Mouse (Mus musculus) hindbrain, embryonic 12.5 days (tissue): Measurements from ENCODE around the gene Ltn1. TPM values are rescaled to one million over a fixed set of nuclear protein-coding genes. Genes with fewer than 3 reads are reported as not detected.
A peak's percentile ranks its signal among the peaks of the same experiment; 100 is the strongest.

ENCODE experiments used
- ATAC-seq: fragments of 200-750 bp; cut with Nextera tagmentation; 2 replicates; pipeline ENCODE4 v1.8.0; 2017; ENCODE audit warnings: moderate TSS enrichment; ENCODE audit not compliant: low FRiP score
- H3K27ac ChIP-seq: fragments of 300-500 bp; sonication (generic); 2 replicates; pipeline ENCODE4 v1.5.1; 2016; ENCODE audit warnings: mild to moderate bottlenecking
- H3K27me3 ChIP-seq: fragments of 300-500 bp; sonication (generic); 2 replicates; pipeline ENCODE4 v1.6.1; 2016; ENCODE audit warnings: mild to moderate bottlenecking
- H3K36me3 ChIP-seq: fragments of 300-500 bp; sonication (generic); 2 replicates; pipeline ENCODE4 v1.6.1; 2016; ENCODE audit warnings: mild to moderate bottlenecking
- H3K4me1 ChIP-seq: fragments of 300-500 bp; sonication (generic); 2 replicates; pipeline ENCODE4 v1.6.1; 2016
- H3K4me2 ChIP-seq: fragments of 300-500 bp; sonication (generic); replicated peaks from 2 replicates; pipeline ENCODE4 v1.6.1; 2016; ENCODE audit warnings: mild to moderate bottlenecking
- H3K4me3 ChIP-seq: fragments of 300-500 bp; sonication (generic); 2 replicates; pipeline ENCODE4 v1.5.1; 2016; ENCODE audit warnings: mild to moderate bottlenecking
- H3K9ac ChIP-seq: fragments of 300-500 bp; sonication (generic); 2 replicates; pipeline ENCODE4 v1.6.1; 2016; ENCODE audit warnings: mild to moderate bottlenecking, moderate library complexity
- H3K9me3 ChIP-seq: fragments of 300-500 bp; sonication (generic); replicated peaks from 2 replicates; pipeline ENCODE4 v1.6.1; 2016; ENCODE audit warnings: mild to moderate bottlenecking
- WGBS: fragments of 180-500 bp; shearing (Covaris S2); methylation state at CpG from one replicate; pipeline ENCODE4 v1.1.7; 2016; 5-methylcytosine and 5-hydroxymethylcytosine counted together
- polyA plus RNA-seq: library from polyadenylated mRNA; unstranded; fragments of >200 nt; fragmentation: Nextera tagmentation; extraction: Ambion mirVana; gene quantifications from 2 replicates; pipeline ENCODE4 v1.2.1, GENCODE M21; 2016

The Ltn1 gene
- polyA plus RNA-seq, 1 experiment from 2014 or later = 36.0 TPM

GRCm38 (mm10) chr16:87382996-87383395 lies 49.4 kb downstream of the Ltn1 start:
- WGBS = 91% methylated on average over 2 of the region's 2 CpGs
- no peak overlapping the region for H3K9ac ChIP-seq
- H3K4me2 ChIP-seq = no peak overlapping the region
- no peaks in the 10 kb centered on the region for H3K4me1 ChIP-seq
- no peaks in the 10 kb centered on the region for H3K27me3 ChIP-seq
- no peak for ATAC-seq
- no peak overlapping the region for H3K27ac ChIP-seq
- peaks cover 67% of the 10 kb centered on the region for H3K36me3 ChIP-seq
- no peak overlapping the region for H3K4me3 ChIP-seq
- no peaks in the 10 kb centered on the region for H3K9me3 ChIP-seq

- no peak overlapping the region for H3K4me3 ChIP-seq
- H3K36me3 ChIP-seq = peaks cover 37% of the 10 kb centered on the region
- no peaks in the 10 kb centered on the region for H3K4me1 ChIP-seq
- no peaks in the 10 kb centered on the region for H3K27me3 ChIP-seq
- no peaks in the 10 kb centered on the region for H3K9me3 ChIP-seq
- H3K9ac ChIP-seq = no peak overlapping the region
- WGBS = 98% methylated on average over 6 of the region's 6 CpGs
- H3K4me2 ChIP-seq = no peak overlapping the region
- no peak for ATAC-seq
- H3K27ac ChIP-seq = no peak overlapping the region
These were observed 66.0 kb downstream of the Ltn1 start for GRCm38 (mm10) chr16:87366445-87366844.

GRCm38 (mm10) chr16:87366035-87366434 lies 66.4 kb downstream of the Ltn1 start:
- no peak for ATAC-seq
- Histone ChIP-seq H3K9me3 (no peaks in the 10 kb centered on the region), H3K27me3 (no peaks in the 10 kb centered on the region), H3K4me2 (no peak overlapping the region), H3K4me3 (no peak overlapping the region), H3K4me1 (no peaks in the 10 kb centered on the region), H3K27ac (no peak overlapping the region), H3K36me3 (peaks cover 37% of the 10 kb centered on the region), H3K9ac (no peak overlapping the region)
- WGBS = 78% methylated on average over 10 of the region's 10 CpGs

GRCm38 (mm10) chr16:87364231-87364630 lies 68.2 kb downstream of the Ltn1 start:
- ATAC-seq = no peak
- Histone ChIP-seq H3K36me3 (peaks cover 44% of the 10 kb centered on the region), H3K4me1 (no peaks in the 10 kb centered on the region), H3K4me2 (no peak overlapping the region), H3K27ac (no peak overlapping the region), H3K9ac (no peak overlapping the region), H3K9me3 (no peaks in the 10 kb centered on the region), H3K27me3 (no peaks in the 10 kb centered on the region), H3K4me3 (no peak overlapping the region)
- WGBS = 91% methylated on average over 4 of the region's 4 CpGs

GRCm38 (mm10) chr16:87360096-87360495 lies 72.3 kb downstream of the Ltn1 start:
- WGBS = 88% methylated on average over 6 of the region's 6 CpGs
- Histone ChIP-seq H3K36me3 (peaks cover 51% of the 10 kb centered on the region), H3K4me3 (no peak overlapping the region), H3K4me1 (no peaks in the 10 kb centered on the region), H3K9me3 (no peaks in the 10 kb centered on the region), H3K27me3 (no peaks in the 10 kb centered on the region), H3K4me2 (no peak overlapping the region), H3K27ac (no peak overlapping the region), H3K9ac (no peak overlapping the region)
- ATAC-seq = no peak

- no peaks in the 10 kb centered on the region for H3K4me1 ChIP-seq
- peak overlapping the region; percentile 81 for H3K4me3 ChIP-seq
- no peak overlapping the region for H3K27ac ChIP-seq
- peaks cover 19% of the 10 kb centered on the region; the same call in 1 of the 2 replicates for H3K36me3 ChIP-seq
- peak; percentile 20; the same call in 1 of the 2 replicates for ATAC-seq
- WGBS = 84% methylated on average over 7 of the region's 7 CpGs
- H3K9ac ChIP-seq = no peak overlapping the region
- H3K9me3 ChIP-seq = 0 out of 2 replicates have a peak, but pooled peaks cover 4% of the 10 kb centered on the region
- no peaks in the 10 kb centered on the region for H3K27me3 ChIP-seq
- H3K4me2 ChIP-seq = peak overlapping the region; percentile 50
These were observed 77.7 kb downstream of the Ltn1 start for GRCm38 (mm10) chr16:87354748-87355147.

GRCm38 (mm10) chr16:87354075-87354583 lies 78.3 kb downstream of the Ltn1 start, which contains the start of gene N6amt1:
Gene N6amt1, plus strand, starts transcription at chr16:87354185.
- WGBS = under 1% methylated on average over 48 of the region's 48 CpGs
- no peaks in the 10 kb centered on the region for H3K27me3 ChIP-seq
- H3K27ac ChIP-seq = peak within 1 kb of the TSS; percentile 90
- H3K9ac ChIP-seq = peak within 1 kb of the TSS; percentile 68
- peak within 1 kb of the TSS; percentile 50 for H3K4me2 ChIP-seq
- peaks cover 16% of the 10 kb centered on the region; the same call in 1 of the 2 replicates for H3K36me3 ChIP-seq
- H3K9me3 ChIP-seq = 0 out of 2 replicates have a peak, but pooled peaks cover 4% of the 10 kb centered on the region
- peak; percentile 99 for ATAC-seq
- H3K4me1 ChIP-seq = no peaks in the 10 kb centered on the region
- H3K4me3 ChIP-seq = peak within 1 kb of the TSS; percentile 81

- 95% methylated on average over 1 of the region's 1 CpGs for WGBS
- Histone ChIP-seq H3K4me1 (no peaks in the 10 kb centered on the region), H3K27me3 (no peaks in the 10 kb centered on the region), H3K4me2 (peak overlapping the region; percentile 50), H3K36me3 (peaks cover 11% of the 10 kb centered on the region; the same call in 1 of the 2 replicates), H3K4me3 (peak overlapping the region; percentile 81; the same call in 1 of the 2 replicates), H3K27ac (no peak overlapping the region), H3K9ac (no peak overlapping the region), H3K9me3 (0 out of 2 replicates have a peak, but pooled peaks cover 4% of the 10 kb centered on the region)
- ATAC-seq = peak; percentile 24; the same call in 1 of the 2 replicates
These were observed 78.8 kb downstream of the Ltn1 start for GRCm38 (mm10) chr16:87353605-87354004.

GRCm38 (mm10) chr16:87351386-87352105 lies 80.9 kb downstream of the Ltn1 start:
- Histone ChIP-seq H3K4me2 (no peak overlapping the region), H3K4me1 (no peaks in the 10 kb centered on the region), H3K27me3 (no peaks in the 10 kb centered on the region), H3K9ac (no peak overlapping the region), H3K4me3 (no peak overlapping the region), H3K9me3 (0 out of 2 replicates have a peak, but pooled peaks cover 4% of the 10 kb centered on the region), H3K27ac (no peak overlapping the region), H3K36me3 (no peaks in the 10 kb centered on the region)
- ATAC-seq = no peak
- 73% methylated on average over 5 of the region's 5 CpGs for WGBS

GRCm38 (mm10) chr16:87348133-87348532 lies 84.3 kb downstream of the Ltn1 start:
- H3K27ac ChIP-seq = no peak overlapping the region
- 95% methylated on average over 2 of the region's 2 CpGs for WGBS
- no peaks in the 10 kb centered on the region for H3K4me1 ChIP-seq
- no peak overlapping the region for H3K4me3 ChIP-seq
- no peak overlapping the region for H3K9ac ChIP-seq
- H3K9me3 ChIP-seq = 0 out of 2 replicates have a peak, but pooled peaks cover 4% of the 10 kb centered on the region
- no peak for ATAC-seq
- H3K27me3 ChIP-seq = no peaks in the 10 kb centered on the region
- no peak overlapping the region for H3K4me2 ChIP-seq
- no peaks in the 10 kb centered on the region for H3K36me3 ChIP-seq

GRCm38 (mm10) chr16:87341043-87341572 lies 91.3 kb downstream of the Ltn1 start:
- H3K27me3 ChIP-seq = no peaks in the 10 kb centered on the region
- no peak overlapping the region for H3K9ac ChIP-seq
- no peaks in the 10 kb centered on the region for H3K9me3 ChIP-seq
- no peak overlapping the region for H3K4me2 ChIP-seq
- no peaks in the 10 kb centered on the region for H3K4me1 ChIP-seq
- H3K4me3 ChIP-seq = no peak overlapping the region
- H3K36me3 ChIP-seq = no peaks in the 10 kb centered on the region
- H3K27ac ChIP-seq = no peak overlapping the region
- 83% methylated on average over 6 of the region's 6 CpGs for WGBS
- ATAC-seq = no peak

- H3K9ac ChIP-seq = no peak overlapping the region
- H3K27me3 ChIP-seq = no peaks in the 10 kb centered on the region
- ATAC-seq = no peak
- no peak overlapping the region for H3K27ac ChIP-seq
- H3K9me3 ChIP-seq = no peaks in the 10 kb centered on the region
- 86% methylated on average over 3 of the region's 3 CpGs for WGBS
- H3K4me1 ChIP-seq = no peaks in the 10 kb centered on the region
- no peaks in the 10 kb centered on the region for H3K36me3 ChIP-seq
- no peak overlapping the region for H3K4me3 ChIP-seq
- H3K4me2 ChIP-seq = no peak overlapping the region
These were observed 97.7 kb downstream of the Ltn1 start for GRCm38 (mm10) chr16:87334756-87335155.
